Mouse (Mus musculus): ENCODE measurements at regions not wholly inside any gene's neighbourhood (a gene's known extent, or its start where the extent isn't known, plus 50 kb on each side); places are given as distances from the start of the nearest gene placed in this dataset.

DNA sequence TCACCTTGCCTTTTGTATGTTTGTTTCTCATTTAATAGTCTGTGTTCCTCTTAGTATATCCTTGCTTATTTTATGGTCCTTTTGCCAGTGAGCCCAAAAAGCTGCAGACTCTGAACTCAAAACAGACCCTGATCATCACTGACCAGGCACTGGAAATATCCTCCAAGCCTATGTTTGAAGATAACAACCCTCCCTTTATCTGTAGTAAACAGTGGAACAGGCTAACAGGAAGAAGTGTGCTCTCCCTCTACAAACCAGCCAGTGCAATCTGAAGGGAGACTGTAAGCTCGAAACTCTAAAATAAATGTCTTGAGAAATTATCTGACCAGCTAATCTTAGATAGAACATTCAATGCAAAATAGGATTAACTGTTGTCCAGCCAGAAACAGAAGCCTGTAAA is 336.4 kb upstream of the Rag2 start:
- no peak for TF ChIP-seq GATA4 (IDR thresholded peaks at IDR 0.05; ENCODE audit: insufficient replicate concordance, low read length)

DNA sequence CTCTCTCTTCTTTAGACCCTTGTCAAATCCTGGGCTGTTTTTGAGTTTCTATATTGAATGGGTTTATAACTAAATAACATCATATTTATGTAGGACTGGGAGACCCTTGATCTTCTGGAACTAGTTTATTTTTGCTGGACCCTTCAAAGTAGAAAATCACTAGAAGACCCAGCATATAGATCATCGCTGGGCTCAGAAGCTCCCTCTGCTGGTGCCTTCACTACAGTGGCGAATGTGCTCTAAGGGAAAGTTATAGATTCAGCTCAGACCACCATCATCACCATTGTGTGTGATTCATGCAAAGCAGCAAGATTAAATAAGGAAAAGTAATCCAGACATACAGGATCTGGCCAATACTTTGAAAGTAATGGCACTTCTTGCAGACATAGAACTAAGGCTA is 335.4 kb upstream of the Rag2 start:
- no peak for TF ChIP-seq GATA4 (IDR thresholded peaks at IDR 0.05; ENCODE audit: insufficient replicate concordance, low read length)

DNA sequence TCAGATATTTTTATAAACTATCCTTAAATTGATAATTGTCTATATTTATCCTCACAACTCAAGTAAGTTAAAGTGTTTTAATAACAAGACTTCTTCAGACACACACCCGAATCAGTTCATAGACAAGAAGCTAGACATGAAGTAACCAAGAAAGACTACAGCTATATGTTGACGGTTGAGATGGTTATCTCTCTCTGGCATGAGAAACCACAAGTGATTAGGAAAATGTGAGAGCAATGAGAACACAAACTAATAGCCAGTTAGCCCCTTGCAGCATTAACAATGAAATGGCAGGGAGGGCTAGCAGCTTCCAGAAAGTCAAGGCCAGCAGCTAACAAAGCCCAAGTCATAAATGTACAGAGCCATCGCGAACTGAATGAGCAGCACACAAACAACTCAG is 333.8 kb upstream of the Rag2 start:
- no peak for TF ChIP-seq GATA4 (IDR thresholded peaks at IDR 0.05; ENCODE audit: insufficient replicate concordance, low read length)

DNA sequence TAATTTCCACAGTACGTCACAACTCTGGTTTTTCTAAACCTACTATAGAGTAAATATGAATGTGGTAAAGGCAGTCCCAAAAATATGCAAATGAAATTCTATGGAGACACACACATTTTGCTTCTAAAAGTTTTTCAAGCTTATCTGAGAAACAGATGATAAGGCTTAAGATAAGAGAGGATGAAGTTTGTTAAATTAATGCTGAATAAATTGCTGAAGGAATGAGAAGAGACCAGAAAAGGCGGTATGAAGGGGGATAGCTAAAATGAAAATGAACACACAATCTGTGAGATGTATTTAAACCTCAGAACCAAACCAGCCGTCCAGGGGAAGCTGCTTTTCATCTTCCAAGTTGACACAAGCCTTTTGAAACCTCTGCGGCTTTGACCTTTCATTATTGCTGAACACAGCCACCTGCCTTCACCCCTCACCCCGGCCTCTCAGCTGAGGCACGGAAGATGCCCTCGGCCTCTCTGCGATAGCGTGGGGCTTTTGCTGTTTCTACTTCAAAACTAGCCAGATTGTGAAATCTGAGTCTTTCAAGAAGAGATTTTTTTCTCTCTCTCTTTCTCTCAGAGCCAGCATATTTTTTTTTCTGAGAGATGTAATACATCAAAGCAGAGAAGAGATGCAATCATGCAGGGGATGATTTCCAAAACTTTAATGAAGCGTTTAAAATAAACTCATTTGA is 328.7 kb upstream of the Rag2 start:
- TF ChIP-seq GATA4 (IDR thresholded peaks at IDR 0.05; ENCODE audit: insufficient replicate concordance, low read length): no peak

DNA sequence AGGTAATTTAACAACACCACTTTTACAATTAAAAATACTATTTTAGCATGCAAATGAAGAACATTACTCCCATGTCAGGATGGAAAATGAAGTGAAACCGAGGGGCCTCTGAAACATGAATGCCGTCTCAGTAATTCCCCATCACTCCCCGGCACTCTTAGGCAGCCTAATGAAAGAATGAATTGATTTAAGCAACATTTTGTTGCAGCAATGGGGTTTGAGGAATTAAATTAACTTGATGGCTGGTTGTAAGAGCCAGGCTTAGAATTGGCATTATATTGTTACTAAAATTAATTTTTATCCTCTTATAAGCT is 328.2 kb upstream of the Rag2 start:
- TF ChIP-seq GATA4 (IDR thresholded peaks at IDR 0.05; ENCODE audit: insufficient replicate concordance, low read length): no peak

DNA sequence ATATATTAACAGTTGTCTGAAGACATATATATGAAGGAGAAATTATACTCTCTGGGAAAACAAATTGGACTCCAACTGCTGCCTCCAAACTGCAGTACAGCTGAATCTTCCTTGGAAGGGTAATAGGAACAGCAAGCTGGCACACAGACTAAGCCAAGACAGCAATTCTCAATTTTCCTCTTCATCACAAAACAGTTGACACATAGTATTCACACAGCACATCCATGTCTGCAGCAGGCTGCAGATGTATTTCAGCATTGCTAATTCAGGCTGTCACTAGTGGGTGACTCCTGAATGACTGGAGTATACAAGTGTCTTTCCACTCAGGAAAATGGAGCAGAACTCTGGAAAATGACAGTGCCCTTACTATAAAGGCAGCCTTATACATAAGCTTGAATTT is 327.7 kb upstream of the Rag2 start:
- TF ChIP-seq GATA4 (IDR thresholded peaks at IDR 0.05; ENCODE audit: insufficient replicate concordance, low read length): no peak

DNA sequence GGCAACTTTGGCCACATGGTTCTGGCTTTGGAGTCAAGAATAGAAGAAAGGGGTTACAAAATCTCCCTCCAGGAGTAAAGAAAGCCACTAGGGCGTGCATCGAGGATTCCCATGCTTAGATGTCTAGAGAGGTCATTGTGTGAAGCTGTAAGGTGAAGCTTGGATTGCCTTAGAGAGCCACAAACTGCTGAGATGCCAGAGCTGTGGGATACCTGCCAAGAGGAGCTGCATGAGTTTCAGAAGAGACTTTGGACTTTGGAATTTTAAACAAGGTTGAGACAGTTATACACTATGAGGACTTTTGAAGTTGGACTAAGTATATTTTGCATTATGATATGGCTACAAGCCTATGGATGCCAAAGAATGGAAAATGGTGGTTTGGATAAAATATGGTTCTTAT is 325.4 kb upstream of the Rag2 start:
- no peak for TF ChIP-seq GATA4 (IDR thresholded peaks at IDR 0.05; ENCODE audit: insufficient replicate concordance, low read length)

DNA sequence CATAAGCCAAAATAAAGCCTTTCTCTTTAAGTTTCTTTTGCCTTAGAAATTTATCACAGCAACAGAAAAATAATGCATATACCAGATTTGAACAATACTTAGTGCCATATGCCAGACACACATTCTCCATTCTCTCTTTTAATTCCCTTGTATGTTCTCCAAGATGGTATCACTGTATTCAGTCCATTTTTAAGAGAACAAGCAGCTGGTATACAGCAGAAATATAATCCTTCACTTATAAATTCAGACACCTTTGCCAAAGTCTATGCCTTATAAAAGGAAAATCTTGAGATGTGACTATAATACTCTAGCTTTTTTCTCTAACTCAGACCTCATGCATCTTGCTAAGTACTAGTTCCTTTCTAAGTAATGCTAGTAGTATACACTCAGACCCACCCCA is 324.4 kb upstream of the Rag2 start:
- no peak for TF ChIP-seq GATA4 (IDR thresholded peaks at IDR 0.05; ENCODE audit: insufficient replicate concordance, low read length)

DNA sequence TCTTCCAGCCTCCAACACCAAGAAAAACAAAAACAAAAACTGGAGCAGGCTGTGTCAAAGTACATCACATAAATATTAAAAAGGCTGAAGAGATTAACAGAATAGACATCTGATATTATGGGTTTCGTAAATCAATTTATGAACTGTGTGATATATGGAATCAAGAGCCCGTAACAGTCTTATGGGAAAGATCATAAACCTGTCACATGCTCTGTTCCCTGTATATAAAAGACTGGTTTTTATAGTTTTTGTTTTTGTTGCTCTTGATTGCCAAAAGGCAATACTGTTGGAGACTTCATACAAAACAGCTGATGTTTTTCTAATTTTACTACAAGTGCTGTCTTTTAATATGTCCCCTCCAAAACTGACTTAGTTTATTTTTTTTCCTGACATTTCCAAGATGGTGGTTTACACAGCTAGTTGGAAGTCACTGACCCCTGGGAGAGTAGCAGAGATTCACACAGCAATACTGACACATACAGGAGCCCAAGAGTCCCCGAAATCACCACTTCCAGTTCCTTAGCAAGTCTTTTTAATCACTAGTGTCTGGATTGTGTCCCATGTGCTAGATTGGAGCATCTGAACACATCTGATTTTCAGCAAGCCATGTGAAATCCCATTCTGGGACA is 303.1 kb upstream of the Rag2 start:
- no peak for TF ChIP-seq GATA4 (IDR thresholded peaks at IDR 0.05; ENCODE audit: insufficient replicate concordance, low read length)

DNA sequence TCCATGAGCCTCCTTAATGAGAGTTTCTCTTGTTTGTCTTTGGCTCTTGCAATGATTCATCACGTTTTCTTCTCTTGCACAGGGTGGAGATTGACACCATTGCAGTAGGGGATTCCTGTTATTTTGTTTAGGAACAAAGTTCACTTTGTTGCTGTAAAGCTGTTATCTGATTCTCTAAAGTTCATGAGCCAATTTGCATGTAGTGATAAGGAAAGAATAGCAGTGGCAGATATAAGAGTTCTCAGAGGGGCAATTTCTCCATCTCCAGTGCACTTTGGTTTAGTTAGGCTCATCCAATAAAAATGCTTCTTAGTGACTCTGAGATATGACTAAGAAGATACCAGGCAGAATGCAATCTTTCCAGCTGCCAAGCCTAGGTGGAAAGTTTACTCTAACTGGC is 267.8 kb upstream of the Rag2 start:
- no peak for TF ChIP-seq GATA4 (IDR thresholded peaks at IDR 0.05; ENCODE audit: insufficient replicate concordance, low read length)

DNA sequence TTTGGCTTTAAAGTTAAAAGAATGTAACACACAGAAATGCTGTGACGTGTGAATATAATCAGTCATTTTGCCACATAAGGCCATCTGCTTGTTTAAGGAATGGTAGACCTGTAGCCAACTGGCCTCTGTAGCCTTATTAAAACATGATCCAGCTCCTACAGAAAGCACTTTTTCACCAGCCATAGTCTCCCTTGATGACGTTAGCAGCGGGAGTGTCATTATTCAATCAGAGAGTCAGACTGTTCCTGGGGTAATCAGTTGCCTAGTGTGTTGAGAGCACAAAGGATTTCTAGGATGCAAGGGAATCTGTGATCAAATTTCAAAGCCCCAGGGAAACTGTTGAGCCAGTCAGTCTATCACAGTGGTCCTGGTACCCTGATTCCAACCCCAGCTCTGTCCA is 260.3 kb upstream of the Rag2 start:
- TF ChIP-seq GATA4 (IDR thresholded peaks at IDR 0.05; ENCODE audit: insufficient replicate concordance, low read length): no peak

DNA sequence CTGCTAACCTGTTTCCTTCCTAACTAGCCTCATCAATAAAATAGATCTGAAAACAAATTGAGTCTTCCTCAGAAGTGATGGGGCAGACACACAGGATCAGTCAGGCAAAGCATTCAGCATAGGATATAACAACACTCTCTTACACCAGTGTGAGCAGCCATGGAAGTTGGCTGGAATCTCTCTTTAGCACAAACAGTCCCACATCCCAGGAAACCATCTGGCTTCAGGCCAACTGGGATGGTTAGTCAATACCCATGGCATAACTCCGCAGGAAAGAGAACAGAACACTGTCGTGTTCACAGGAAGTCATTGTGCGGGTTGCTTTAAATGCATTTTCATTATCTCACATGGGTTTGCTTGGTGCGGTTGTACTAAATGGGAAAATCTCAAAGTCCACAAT is 256.2 kb upstream of the Rag2 start:
- no peak for TF ChIP-seq GATA4 (IDR thresholded peaks at IDR 0.05; ENCODE audit: insufficient replicate concordance, low read length)

DNA sequence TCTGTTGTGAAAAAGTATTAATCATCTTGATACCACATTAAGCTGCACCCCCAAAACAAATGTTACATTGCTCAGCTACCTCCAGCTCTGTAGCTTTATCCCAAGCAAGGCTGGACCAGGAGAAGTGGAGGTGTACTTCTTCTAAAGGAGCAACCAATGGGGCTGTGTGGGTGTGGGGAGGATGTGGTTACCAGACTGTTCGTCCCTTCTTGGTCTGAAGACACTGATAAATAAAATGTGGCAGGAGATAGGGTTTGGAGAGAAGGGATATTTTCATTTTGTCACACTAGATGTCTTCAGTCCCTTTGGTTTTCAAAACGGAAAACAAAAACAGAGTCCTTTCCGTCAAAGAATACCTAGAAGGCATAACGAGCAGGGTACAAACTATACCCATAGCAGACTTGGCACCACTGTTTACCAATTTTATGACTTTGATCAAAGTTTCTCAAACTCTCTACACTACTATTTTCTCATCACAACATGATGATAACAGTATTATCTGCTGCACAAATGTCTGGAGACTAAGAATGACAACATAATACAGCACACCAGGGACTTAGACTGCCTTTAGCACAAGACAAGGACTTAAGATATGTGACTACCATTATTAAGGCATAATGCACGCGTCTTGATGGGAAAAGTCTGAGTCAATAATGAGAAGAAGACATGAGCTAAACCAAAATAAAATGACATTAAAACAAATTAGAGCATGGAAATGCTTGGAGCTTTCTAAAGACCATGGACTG is 253.4 kb upstream of the Rag2 start:
- no peak for TF ChIP-seq GATA4 (IDR thresholded peaks at IDR 0.05; ENCODE audit: insufficient replicate concordance, low read length)

DNA sequence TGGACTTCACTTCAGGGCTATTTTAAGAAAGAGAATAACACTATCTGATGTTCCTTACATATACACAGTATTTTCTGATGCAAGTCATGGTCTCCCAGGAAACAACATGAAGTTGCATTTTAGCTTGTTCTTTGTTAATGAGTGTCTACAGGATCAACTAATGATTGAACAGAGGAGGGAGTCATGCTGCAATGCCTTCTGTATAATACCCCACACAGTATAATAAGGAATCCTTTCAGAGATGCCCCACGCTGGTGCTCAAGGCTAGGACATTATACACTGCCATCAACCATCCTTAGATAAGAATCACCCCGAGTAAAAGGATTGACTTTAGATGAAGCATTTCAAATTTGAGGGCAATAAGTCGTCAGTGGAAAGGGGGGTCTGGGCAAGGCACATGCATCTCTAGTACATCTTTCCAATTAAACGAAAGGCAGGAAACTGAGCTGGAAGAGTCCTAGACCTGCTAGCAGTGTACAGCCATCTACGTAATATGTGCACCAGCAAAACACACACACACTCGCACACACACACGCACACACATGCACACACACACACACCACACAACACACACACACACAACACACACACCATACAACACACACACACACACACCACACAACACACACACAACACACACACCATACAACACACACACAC is 252.6 kb upstream of the Rag2 start:
- no peak for TF ChIP-seq GATA4 (IDR thresholded peaks at IDR 0.05; ENCODE audit: insufficient replicate concordance, low read length)

DNA sequence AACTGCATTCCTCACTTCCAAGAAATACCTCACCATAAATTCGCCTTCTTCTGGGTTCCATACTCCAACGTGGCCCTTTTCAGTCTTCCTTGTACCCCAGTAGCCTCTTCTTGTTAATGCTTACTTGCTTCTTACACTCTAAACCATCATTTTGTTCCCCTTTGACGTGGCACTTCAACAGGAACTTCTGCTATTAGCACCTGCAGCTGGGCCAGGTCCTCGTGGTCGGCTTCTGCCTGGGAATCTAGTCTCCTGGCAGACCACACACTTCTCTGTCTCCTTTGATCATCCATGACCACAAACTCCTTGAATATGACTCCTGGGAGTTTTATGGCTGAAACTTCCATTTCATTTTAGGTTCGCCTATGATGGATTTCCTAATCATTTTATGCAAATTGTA is 243.9 kb upstream of the Rag2 start:
- no peak for TF ChIP-seq GATA4 (IDR thresholded peaks at IDR 0.05; ENCODE audit: insufficient replicate concordance, low read length)

DNA sequence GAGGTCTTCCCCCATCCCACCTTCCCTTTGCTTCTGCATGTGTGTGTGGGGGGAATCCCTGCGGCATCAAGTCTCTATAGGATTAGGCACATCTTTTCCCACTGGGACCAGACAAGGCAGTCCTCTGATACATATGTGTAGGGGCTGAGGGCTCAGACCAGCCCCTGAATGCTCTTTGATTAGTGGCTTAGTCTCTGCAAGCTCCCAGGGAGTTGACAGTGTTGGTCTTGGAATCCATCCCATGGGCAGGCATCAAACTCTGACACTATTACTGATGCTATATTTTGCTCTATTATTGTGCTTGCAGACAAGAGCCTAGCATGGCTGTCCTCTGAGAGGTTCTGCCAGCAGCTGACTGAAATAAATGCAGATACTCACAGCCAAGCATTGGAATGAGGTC is 209.5 kb upstream of the Rag2 start:
- no peak for TF ChIP-seq GATA4 (IDR thresholded peaks at IDR 0.05; ENCODE audit: insufficient replicate concordance, low read length)
